Mouse (Mus musculus): ENCODE data around the gene Pank2. TPM values are rescaled to one million over a fixed set of nuclear protein-coding genes. Genes with fewer than 3 reads are reported as not detected.
"Not testable (repeated sequence)": the region's sequence is repeated elsewhere in the genome, so short reads cannot be mapped to it uniquely, and the experiment has no call there.

Pank2 gene
- polyA plus RNA-seq, 1 experiment from 2014 or later, result 36.7 TPM

GRCm38 (mm10) chr2:131223569-131223968 lies 38.7 kb upstream of the Pank2 start:
- no peak for TF ChIP-seq CTCF (IDR thresholded peaks at IDR 0.05; ENCODE audit: low read depth)
- H3K4me2 ChIP-seq (ENCODE audit: low read length), result no peak overlapping the region
- no peak overlapping the region for H3K4me3 ChIP-seq (replicated peaks; ENCODE audit: low read depth, low read length)
- ATAC-seq (replicated peaks; ENCODE audit: low FRiP score, low read depth) (no peak), DNase-seq (ENCODE audit: low spot score) (no peak)
- no peaks in the 10 kb centered on the region for H3K27me3 ChIP-seq (ENCODE audit: insufficient read depth, low read length)
- no peaks in the 10 kb centered on the region for H3K4me1 ChIP-seq (replicated peaks; ENCODE audit: insufficient read depth, low read length)
- H3K36me3 ChIP-seq (ENCODE audit: insufficient read depth, low read length), result no peaks in the 10 kb centered on the region
- WGBS, result 77% methylated on average over 1 of the region's 1 CpGs
- no peak overlapping the region for H3K9ac ChIP-seq (ENCODE audit: low read depth, low read length)
- no peaks in the 10 kb centered on the region for H3K9me3 ChIP-seq (replicated peaks; ENCODE audit: low read length)
- no peak overlapping the region for H3K27ac ChIP-seq

- Histone ChIP-seq H3K9ac (ENCODE audit: low read depth, low read length) (no peak overlapping the region), H3K36me3 (ENCODE audit: insufficient read depth, low read length) (no peaks in the 10 kb centered on the region), H3K9me3 (replicated peaks; ENCODE audit: low read length) (no peaks in the 10 kb centered on the region), H3K4me2 (ENCODE audit: low read length) (no peak overlapping the region), H3K27me3 (ENCODE audit: insufficient read depth, low read length) (no peaks in the 10 kb centered on the region), H3K4me1 (replicated peaks; ENCODE audit: insufficient read depth, low read length) (no peaks in the 10 kb centered on the region), H3K27ac (peak overlapping the region; percentile 72), H3K4me3 (replicated peaks; ENCODE audit: low read depth, low read length) (no peak overlapping the region)
- WGBS, result 60% methylated on average over 6 of the region's 6 CpGs
- ATAC-seq (replicated peaks; ENCODE audit: low FRiP score, low read depth) (peak; percentile 96), DNase-seq (ENCODE audit: low spot score) (peak; percentile 68)
- TF ChIP-seq CTCF (IDR thresholded peaks at IDR 0.05; ENCODE audit: low read depth), result no peak
Measured at GRCm38 (mm10) chr2:131225178-131225577, 37.1 kb upstream of the Pank2 start.

- H3K27me3 ChIP-seq (ENCODE audit: insufficient read depth, low read length); DNase-seq (ENCODE audit: low spot score); H3K36me3 ChIP-seq (ENCODE audit: insufficient read depth, low read length); H3K9ac ChIP-seq (ENCODE audit: low read depth, low read length); H3K4me3 ChIP-seq (replicated peaks; ENCODE audit: low read depth, low read length); H3K27ac ChIP-seq; H3K4me1 ChIP-seq (replicated peaks; ENCODE audit: insufficient read depth, low read length); ATAC-seq (replicated peaks; ENCODE audit: low FRiP score, low read depth); H3K4me2 ChIP-seq (ENCODE audit: low read length); H3K9me3 ChIP-seq (replicated peaks; ENCODE audit: low read length): not testable (repeated sequence)
- 51% methylated on average over 2 of the region's 2 CpGs for WGBS
Measured at GRCm38 (mm10) chr2:131226669-131227068, 35.6 kb upstream of the Pank2 start.

DNA sequence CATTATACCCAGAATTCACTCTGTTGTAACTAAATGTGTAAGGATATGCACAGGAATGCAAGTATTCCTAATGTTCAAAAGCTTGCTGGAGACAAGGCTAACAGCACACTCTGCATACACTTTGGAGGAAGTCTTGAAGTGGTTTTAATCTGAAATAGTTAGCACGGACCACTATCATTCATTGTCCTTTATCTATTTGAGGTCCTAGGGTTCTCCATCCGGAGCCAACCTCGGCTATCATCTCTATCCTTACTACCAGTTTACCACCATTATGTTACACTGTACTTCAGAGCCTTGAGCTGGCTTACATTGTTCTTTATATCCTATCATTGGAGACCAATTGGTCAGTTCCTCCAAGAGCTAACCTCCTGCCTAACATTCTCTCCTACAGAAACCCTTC lies 35.1 kb upstream of the Pank2 start:
- H3K4me2 ChIP-seq (ENCODE audit: low read length), result no peak overlapping the region
- no peak overlapping the region for H3K9ac ChIP-seq (ENCODE audit: low read depth, low read length)
- TF ChIP-seq CTCF (IDR thresholded peaks at IDR 0.05; ENCODE audit: low read depth), result no peak
- no peak overlapping the region for H3K27ac ChIP-seq
- H3K4me1 ChIP-seq (replicated peaks; ENCODE audit: insufficient read depth, low read length), result no peaks in the 10 kb centered on the region
- no peaks in the 10 kb centered on the region for H3K27me3 ChIP-seq (ENCODE audit: insufficient read depth, low read length)
- H3K4me3 ChIP-seq (replicated peaks; ENCODE audit: low read depth, low read length), result no peak overlapping the region
- WGBS, result 86% methylated on average over 3 of the region's 3 CpGs
- ATAC-seq (replicated peaks; ENCODE audit: low FRiP score, low read depth) (no peak), DNase-seq (ENCODE audit: low spot score) (no peak)
- no peaks in the 10 kb centered on the region for H3K36me3 ChIP-seq (ENCODE audit: insufficient read depth, low read length)
- no peaks in the 10 kb centered on the region for H3K9me3 ChIP-seq (replicated peaks; ENCODE audit: low read length)

- Histone ChIP-seq H3K4me3 (replicated peaks; ENCODE audit: low read depth, low read length) (no peak overlapping the region), H3K27ac (no peak overlapping the region), H3K9ac (ENCODE audit: low read depth, low read length) (no peak overlapping the region), H3K9me3 (replicated peaks; ENCODE audit: low read length) (no peaks in the 10 kb centered on the region), H3K4me1 (replicated peaks; ENCODE audit: insufficient read depth, low read length) (peaks cover 16% of the 10 kb centered on the region), H3K36me3 (ENCODE audit: insufficient read depth, low read length) (0 out of 2 replicates have a peak, but pooled peaks cover 4% of the 10 kb centered on the region), H3K27me3 (ENCODE audit: insufficient read depth, low read length) (no peaks in the 10 kb centered on the region), H3K4me2 (ENCODE audit: low read length) (no peak overlapping the region)
- no peak for TF ChIP-seq CTCF (IDR thresholded peaks at IDR 0.05; ENCODE audit: low read depth)
- ATAC-seq (replicated peaks; ENCODE audit: low FRiP score, low read depth), result no peak
- 74% methylated on average over 2 of the region's 2 CpGs for WGBS
- DNase-seq (ENCODE audit: low spot score), result no peak
Measured at GRCm38 (mm10) chr2:131232558-131232957, 29.7 kb upstream of the Pank2 start.

GRCm38 (mm10) chr2:131233307-131234126 lies 28.8 kb upstream of the Pank2 start, which contains the start of gene Mavs:
TSS of gene Mavs (plus strand) at chr2:131234063.
- Histone ChIP-seq H3K4me2 (ENCODE audit: low read length) (peak within 1 kb of the TSS; percentile 96), H3K9me3 (replicated peaks; ENCODE audit: low read length) (no peaks in the 10 kb centered on the region), H3K4me3 (replicated peaks; ENCODE audit: low read depth, low read length) (peak within 1 kb of the TSS; percentile 60), H3K4me1 (replicated peaks; ENCODE audit: insufficient read depth, low read length) (peaks cover 16% of the 10 kb centered on the region), H3K27me3 (ENCODE audit: insufficient read depth, low read length) (no peaks in the 10 kb centered on the region), H3K27ac (peak within 1 kb of the TSS; percentile 93), H3K9ac (ENCODE audit: low read depth, low read length) (peak within 1 kb of the TSS; percentile 84), H3K36me3 (ENCODE audit: insufficient read depth, low read length) (0 out of 2 replicates have a peak, but pooled peaks cover 4% of the 10 kb centered on the region)
- 10% methylated on average over 29 of the region's 29 CpGs for WGBS
- DNase-seq (ENCODE audit: low spot score), result peak; percentile 98
- peak; percentile 99 for ATAC-seq (replicated peaks; ENCODE audit: low FRiP score, low read depth)
- TF ChIP-seq CTCF (IDR thresholded peaks at IDR 0.05; ENCODE audit: low read depth), result no peak
